Mouse (Mus musculus) mouse trophoblast stem cell (cell line): ENCODE results near the gene Tcl1b2.
"Not testable (repeated sequence)": the region's sequence is repeated elsewhere in the genome, so short reads cannot be mapped to it uniquely, and the experiment has no call there.

Experiments used
- in situ Hi-C, 2 experiments: fragments of 300-500 bp; cut with MseI, MboI; formaldehyde crosslinking; loops; 2 replicates in 1 of 2; 3 replicates in 1 of 2; pipeline ENCODE4 v1.15.1; 2025

The Tcl1b2 gene

DNA sequence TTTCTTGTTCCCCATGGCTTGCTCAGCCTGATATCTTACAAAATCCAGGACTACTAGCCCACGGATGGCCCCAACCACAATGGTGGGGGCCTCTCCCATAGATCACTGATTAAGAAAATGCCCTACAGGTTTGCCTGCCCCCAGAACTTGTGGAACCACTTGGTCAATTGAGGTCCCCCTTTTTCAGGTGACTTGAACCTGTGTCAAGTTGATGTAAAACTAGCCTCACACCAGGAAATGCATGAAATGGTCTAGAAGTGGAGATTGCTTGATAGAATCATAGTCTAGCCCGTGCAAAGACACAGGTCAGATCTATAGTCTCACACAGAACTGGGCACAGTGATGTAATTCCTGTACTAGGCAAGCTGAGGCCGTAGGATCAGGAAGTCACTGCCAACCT, at the start of gene Tcl1b2:
TSS of gene Tcl1b2 (plus strand) at position 301 of the 400 bp plus-strand sequence.
- in situ Hi-C loops, result no loop called here

DNA sequence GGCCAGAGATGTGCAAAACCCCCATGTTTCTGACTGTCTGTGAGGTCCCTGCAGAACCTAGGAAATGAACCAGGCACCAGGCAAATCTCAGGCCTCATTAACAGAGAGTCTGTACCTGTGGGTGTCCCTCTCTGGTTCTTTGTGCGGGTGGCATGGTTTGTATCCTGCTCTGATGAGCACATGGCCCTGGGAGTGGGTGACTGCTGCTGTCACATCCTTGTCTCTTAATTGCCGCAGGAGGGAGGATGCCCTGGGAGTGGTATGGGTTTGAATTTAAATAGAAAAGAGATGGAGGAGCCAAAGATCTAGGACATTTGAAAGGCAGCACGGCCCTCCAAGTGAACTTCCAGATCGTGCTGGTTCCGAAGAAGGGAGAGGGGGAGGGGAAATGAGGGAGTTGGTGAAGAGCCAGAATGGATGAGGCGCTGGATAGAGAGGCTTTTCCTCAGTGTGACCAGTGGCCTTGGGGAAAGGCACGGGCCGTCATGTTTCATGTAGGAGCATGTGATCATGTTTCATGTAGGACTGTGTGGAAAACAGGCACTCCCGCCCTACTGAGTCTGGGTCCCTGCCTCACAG, 46.3 kb upstream of the Tcl1b2 start:
- in situ Hi-C loops, result loop anchor here (5.0 to 10.0 kb wide), 2 partner anchors 45 to 47 kb away; no protein-coding TSS in a partner anchor

DNA sequence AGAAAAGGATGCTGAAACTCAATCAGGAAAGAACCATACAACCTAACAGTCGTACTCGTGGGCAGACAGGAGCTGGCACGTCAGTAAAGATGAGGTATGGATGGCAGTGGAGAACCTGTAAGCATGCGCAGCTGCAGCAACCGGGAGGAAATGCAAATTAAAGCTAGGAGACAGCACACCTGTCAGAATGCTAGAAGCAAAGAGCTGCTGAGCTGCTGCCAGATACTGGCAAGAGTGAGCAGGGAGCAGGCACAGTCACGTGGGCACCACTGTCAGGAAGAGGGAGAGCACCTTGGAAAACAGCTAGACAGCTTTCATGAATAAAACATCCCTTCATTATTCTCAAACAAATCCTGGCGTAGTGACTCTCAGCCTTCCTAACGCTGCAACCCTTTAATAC, 42.9 kb upstream of the Tcl1b2 start:
- in situ Hi-C loops, result loop anchor here (5.0 to 10.0 kb wide), 2 partner anchors 48 to 51 kb away; no protein-coding TSS in a partner anchor

DNA sequence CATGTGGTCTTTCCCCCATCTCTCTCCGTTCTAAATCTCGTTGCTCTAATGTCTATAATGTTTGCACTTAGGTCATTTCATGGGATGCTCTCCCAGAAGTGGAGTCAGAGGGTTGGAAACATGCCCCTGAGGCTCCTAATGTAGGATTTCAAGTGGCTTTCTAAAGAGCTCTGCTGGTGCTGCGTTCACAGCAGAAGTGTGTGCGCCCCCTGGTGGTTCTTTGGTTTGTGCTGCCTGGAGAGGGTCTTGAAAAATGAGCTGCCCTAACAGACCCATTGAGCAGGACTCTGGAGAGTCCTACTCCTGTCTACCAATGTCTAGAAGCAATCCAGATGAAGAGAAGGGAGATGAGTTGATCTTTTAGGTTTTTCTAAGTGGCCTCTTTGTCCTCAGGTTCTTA, 41.8 kb upstream of the Tcl1b2 start:
- in situ Hi-C loops, result loop anchor here (5.0 to 10.0 kb wide), 2 partner anchors 49 to 52 kb away; no protein-coding TSS in a partner anchor

DNA sequence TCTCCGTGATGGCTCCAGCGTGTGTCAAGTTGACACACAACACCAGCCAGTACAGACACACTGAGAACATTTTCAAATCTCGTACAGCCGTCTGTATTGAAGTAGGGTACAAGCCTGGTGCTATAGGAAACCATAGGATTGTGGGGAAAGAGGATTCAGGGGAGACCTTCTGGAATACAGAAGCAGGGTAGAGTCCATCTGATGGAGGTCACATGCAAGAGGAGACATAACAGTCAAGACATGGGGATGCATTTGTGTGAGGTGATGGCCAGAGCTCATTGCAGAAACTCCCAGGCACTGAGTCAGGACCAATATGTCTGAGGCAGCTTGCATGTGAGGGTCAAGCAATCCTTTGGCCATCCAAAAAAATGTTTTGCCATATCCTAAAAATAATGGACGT, 40.5 kb upstream of the Tcl1b2 start:
- in situ Hi-C loops, result loop anchor here in 1 of 2 experiments (10.0 kb wide), 1 partner anchor 51 kb away; no protein-coding TSS in a partner anchor

DNA sequence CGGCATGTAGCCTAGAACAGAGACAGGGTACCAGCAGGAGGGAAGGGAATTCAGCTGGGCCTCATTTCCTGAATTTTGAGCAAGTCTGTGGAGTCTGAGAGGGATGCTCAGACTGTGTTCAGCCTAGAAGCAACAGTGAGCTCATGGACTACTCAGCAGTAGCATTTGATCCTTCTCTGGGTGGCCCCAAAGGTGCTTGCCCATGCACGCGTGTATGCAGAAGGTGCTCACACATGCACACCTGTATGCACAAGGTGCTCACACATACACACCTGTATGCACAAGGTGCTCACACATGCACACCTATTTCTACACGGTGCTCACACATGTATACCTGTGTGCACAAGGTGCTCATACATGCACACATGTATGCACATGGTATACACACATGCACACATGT, 37.0 kb upstream of the Tcl1b2 start:
- in situ Hi-C loops, result loop anchor here in 1 of 2 experiments (10.0 kb wide), 1 partner anchor 54 kb away; no protein-coding TSS in a partner anchor

DNA sequence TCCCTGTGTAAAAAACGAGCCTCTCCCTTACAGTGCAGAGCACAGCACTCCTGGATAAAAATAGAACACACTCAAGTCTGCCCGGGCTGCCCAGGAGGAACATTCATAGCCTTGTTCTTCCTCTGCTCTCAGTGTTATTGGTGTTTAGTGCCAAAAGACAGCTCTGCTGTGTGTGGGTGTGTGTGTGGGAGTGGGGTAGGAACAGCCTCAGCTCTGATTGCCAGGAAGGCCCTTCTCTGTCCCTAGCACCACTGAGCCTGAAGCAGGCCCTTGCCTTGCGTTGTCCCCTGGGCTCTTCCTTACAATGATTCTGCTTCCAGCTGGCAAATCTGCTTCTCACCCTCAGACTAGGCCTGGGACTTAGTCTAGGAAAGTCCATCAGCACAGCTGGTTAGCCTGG, 36.4 kb upstream of the Tcl1b2 start:
- in situ Hi-C loops, result loop anchor here in 1 of 2 experiments (10.0 kb wide), 1 partner anchor 55 kb away; no protein-coding TSS in a partner anchor

DNA sequence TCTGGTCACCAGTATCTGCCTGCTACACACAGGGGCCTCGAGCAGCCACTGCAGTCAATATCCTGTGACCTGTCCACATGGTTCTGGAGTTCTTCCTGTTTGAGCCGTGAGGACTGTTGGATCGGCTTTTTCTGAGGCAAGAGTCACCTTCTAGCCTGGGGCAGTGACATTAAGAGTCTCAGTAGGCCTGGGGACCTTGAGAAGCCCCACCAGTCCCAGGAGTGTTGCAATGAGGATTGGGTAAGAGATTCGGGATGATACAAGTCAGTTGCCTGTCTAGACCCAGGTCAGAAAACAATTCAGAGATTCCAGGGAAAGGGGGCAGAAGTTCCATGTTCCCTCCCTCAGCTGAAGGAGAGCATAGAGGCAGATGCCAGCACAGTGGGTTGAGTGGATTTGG, 36.0 kb upstream of the Tcl1b2 start:
- in situ Hi-C loops, result loop anchor here in 1 of 2 experiments (10.0 kb wide), 1 partner anchor 55 kb away; no protein-coding TSS in a partner anchor

DNA sequence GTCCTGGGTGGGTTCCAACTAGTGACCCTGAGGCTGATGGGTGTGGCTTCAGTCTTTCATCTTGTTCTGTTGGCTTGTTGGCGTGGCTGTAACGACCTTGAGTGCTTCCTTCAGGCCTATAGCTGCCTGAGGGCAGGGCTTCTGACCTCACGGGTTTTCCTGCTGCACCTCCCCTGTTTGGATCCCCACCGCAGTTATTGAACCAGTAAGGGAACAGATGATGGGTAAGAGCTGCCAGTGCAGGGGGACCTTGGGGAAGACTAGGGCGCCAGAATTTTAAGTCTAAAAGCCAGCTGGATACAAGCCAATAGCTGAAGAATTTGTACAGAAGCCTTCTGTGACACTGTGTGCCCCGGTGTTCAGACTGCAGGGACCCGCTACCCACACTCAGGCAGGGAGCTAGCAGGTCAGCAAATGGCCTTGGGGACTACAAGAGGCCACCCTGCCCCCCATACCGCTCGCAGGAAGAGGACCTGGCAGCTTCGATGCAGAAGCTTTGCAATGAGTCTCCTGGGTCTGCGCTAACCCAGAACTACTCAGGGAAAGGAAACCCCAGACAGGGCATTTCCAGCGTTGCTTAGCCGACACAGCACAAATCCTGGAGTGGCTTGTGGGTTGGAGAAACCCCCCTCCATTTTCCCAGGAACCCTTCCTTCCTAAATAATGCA, 33.4 kb upstream of the Tcl1b2 start:
- in situ Hi-C loops, result no loop called here

DNA sequence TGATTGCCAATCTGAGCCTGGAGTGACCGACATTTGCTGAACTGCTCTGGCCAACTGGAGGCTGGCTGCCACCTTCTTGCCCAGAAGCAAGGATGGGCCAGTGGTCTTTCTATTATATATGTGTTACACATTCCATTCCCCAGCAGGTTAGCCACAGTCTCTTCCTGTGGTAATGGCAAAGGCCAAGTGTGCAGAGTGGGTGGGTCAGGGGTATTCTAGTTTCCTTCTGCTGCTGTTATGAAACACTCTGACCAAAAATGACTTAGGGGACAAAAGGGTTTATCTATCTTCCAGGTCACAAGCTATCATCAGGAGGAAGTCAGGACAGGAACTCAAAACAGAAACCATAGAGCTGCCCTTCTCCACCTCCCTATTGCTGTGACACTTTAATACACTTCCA, 29.2 kb upstream of the Tcl1b2 start:
- in situ Hi-C loops, result no loop called here

DNA sequence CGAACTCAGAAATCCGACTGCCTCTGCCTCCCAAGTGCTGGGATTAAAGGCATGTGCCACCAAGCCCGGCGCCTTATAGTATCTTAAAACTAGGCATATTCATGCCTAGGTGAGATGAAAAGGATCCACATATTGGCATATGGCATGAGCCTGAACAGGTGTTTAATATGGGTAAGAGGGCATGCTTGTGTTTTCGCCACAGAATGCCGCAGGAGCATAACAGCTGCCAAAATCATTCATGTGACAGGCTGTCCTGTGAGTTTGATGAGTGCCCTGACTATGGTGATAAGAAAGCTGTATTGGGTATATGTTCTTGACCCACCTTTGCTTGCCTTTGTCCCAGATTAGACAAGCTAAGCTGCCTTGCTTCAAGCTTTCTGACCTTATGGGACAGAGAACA, 20.5 kb upstream of the Tcl1b2 start:
- in situ Hi-C loops, result no loop called here

DNA sequence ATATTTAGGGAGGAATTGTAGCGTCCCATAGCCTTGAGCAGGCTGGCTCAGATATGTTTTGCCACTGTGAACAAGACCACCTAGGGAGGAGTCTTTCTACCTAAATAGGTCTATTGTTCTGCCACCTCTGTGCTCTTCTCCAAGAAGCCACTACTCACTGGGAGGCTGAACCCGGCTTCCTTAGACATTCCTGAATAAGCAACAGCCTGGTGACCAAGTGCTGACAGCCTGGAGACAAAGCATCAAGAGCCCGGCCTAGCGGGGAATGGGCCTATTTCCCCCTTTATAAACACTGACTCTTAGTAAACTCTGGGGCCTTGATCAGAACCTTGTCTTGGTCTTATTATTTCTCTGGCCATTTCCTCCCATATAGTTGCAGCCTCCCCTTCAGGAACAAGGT, 19.3 kb upstream of the Tcl1b2 start:
- in situ Hi-C loops, result no loop called here

DNA sequence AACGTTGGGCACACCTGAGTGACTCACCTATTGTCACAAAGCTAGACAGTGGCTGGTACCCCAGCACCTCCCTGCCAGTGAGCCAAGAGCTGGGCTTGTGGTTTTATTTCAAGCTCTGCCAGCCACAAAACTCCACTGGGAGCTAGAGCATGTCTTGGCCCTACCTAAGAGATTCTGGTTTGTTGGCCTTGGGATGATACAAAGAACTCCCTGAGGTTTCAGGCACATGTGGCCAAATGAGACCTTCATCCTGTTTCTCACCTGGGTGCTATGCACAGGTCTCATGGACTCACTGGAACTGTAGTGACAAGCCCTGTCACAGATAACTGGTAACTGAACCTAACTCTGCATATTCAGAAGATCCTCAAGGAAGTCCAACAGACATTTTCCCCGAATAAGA, 18.2 kb upstream of the Tcl1b2 start:
- in situ Hi-C loops, result no loop called here

DNA sequence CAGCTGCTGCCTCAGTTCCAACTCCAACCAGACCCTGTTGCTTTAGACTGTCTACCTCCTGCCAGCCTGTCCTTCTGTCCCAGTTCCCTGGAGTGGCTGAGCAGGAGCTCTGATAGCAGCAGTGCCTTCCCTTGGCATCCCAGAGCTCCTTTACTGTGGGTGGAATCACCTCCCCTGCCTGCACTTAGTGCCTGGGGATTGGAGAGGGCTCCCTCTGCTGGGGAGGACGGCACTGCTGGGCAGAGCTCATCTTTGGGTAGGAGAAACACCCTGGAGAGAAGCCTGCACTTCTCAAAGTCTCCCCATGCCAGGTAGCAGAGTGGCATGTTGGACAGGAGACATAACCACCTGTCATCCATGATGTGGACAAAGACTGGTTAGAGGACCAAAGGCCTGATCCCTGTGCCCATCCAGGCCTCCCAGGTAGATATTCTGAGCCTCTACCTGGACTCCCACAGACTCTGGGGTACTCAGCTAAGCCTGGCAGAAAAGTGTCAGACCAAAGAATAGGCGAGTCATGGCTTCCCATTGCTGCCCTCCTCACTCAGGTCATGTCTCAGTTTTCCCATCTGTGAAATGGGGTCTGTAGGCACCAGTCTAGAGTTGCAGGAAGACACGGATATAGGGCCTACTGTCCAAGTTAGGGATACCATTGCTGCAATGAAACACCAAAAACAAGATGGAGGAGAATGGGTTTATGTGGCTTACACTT, 16.2 kb upstream of the Tcl1b2 start:
- in situ Hi-C loops, result not testable (repeated sequence)

DNA sequence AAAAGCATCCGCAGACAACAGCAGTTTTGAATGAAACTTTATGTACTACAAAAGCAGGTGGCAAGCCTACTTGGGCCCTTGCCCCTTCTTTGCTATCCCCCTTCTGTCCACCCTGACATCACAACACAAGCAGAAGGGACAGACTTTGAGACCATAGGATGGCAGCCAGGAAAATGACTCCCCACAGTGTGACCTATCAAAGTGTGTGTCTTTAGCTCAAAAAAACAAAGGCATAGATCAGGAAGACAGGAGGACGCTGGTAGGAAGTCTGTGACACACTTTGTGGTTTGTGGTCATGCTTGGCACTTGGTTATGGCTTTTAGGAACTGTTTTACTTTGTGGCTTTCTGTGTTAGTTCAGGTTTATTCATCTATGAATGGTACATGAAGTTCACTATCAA, 11.6 kb upstream of the Tcl1b2 start:
- in situ Hi-C loops, result not testable (repeated sequence)

DNA sequence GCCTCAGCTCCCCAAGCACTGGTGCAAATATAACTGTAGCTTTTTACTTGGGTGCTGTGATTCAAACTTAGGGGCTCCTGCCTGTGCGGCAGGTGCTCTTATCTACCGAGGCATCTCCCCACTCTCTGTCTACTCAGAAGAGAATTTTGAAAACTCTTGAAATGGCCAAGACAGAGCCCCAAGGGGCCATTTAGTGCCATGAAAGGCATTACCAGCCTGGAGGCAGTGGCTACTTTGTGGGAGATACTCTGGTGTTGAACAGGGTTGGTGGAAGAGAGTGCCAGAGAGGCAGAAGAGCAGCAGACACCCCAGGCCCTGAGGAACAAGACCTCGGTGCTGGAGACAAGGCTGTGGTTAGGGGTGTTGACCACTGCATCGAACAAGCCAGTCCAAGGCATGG, 11.0 kb upstream of the Tcl1b2 start:
- in situ Hi-C loops, result not testable (repeated sequence)

DNA sequence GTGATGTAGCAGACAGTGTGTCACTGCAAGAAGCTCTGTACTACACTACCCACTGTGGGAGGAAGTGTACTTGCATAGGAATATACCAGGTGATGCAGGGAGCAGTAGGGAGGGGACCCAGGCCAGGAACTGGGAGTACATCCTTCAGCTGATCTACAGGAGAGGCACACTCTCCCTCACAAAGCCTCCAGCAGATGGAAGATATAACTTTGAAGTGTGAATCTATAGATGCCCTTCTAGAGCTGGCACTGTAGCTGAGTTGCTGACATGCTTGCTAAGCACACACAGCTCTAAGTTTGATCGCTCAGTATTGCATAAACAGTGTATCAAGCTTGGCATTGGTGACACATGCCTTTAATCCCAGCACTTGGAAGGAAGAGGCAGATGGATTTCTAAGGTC, 8.1 kb upstream of the Tcl1b2 start:
- in situ Hi-C loops, result not testable (repeated sequence)

DNA sequence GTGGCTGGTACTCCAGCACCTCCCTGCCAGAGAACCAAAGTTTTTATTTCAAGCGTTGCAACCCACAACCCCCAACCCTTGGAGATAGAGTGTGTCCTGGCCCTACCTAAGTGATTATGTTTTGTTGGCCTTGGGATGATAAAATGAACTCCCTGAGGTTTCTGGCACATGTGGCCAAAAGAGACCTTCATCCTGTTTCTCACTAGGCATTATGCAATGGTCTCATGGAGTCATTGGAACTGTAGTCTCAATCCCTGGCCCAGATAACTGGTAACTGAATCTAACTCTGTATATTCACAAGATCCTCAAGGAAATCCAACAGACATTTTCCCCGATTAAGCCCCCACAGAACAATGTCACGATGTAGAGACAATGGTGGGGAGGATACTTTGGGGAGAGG, 2.7 kb upstream of the Tcl1b2 start:
- in situ Hi-C loops, result no loop called here

DNA sequence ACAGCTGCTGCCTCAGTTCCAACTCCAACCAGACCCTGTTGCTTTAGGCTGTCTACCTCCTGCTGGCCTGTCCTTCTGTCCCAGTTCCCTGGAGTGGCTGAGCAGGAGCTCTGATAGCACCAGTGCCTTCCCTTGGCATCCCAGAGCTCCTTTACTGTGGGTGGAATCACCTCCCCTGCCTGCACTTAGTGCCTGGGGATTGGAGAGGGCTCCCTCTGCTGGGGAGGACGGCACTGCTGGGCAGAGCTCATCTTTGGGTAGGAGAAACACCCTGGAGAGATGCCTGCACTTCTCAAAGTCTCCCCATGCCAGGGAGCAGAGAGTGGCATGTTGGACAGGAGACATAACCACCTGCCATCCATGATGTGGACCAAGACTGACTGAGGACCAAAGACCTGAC, 886 bp upstream of the Tcl1b2 start:
- in situ Hi-C loops, result not testable (repeated sequence)

DNA sequence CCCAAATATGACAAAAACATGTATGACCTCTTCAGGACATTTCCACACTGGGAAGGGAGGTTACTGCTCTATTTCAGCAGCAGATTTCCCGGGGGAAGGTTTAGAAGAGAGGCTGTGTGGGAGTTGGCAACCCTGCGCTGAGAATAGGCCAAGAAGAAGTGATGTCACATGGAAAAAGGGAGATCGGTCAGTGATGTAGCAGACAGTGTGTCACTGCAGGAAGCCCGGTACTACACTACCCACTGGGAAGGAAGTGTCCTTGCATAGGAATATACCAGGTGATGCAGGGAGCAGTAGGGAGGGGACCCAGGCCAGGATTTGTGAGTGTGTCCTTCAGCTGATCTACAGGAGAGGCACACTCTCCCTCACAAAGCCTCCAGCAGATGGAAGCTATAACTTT, 9.5 kb downstream of the Tcl1b2 start:
- in situ Hi-C loops, result not testable (repeated sequence)

DNA sequence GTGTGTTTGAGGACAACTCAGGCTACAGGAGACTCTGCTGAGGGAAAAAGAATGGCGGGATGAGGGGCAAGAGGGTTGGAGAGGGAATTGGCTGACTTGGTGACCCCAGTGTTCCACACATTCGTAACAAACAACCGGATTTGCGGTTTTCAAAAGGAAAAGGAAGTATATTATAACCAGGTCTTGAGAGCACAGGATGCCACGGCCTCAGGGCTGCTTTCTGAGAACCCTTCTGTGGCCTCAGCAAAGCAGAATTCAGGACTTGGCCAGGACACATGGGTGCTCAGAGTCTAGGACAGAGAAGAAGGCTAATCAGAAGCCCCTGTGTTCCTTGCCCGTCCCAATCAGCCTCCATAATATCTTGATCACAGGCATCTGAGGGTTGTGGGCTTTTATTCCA, 13.0 kb downstream of the Tcl1b2 start:
- in situ Hi-C loops, result no loop called here

DNA sequence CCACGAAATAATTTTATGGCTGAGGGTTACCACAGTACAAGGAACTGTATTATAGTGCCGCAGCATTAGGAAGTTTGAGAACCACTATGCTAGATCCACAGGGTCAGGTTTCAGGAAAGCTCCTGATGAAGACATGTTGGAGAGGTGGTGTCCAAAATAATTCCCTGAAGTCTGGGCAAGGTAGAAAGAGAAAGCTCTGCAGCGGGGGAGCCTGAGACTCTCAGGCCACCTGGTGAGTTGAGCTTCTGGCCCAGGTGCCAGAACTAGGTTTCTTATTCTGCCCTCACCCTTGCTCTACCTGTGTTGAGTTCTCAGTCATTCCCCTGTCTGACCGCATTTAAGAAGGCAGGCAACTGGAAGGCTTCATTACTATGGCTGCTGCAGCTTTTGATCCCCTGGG, 13.6 kb downstream of the Tcl1b2 start, which contains the start of gene Tcl1b1:
TSS of gene Tcl1b1 (plus strand) at position 301 of the 400 bp plus-strand sequence.
- in situ Hi-C loops, result no loop called here
